ENCODE assay signal across 28 mouse cellular contexts in the genomic region with DNA sequence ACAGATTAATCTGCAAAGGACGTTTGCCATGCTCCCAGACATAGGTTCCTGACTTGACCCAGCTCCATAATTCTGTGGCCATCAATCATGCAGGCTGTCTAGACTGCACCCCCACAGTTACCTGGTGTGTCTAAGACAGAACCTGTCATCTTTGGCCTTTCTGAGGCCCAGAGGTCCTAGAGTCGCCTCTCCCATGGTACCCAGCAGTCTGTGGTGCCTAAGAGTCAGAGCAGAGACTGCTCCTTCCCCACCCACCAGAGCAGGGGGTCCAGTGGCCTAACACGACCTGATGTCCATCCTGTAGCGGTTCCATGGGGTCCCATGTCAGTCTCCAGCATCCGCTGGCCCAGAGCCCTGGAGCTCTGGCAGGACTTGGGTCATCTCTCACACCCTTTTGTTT. TPM values are rescaled to one million over a fixed set of nuclear protein-coding genes. Genes with fewer than 3 reads are reported as not detected.
DNase-seq lines count a peak whose midpoint lies in the region; ATAC-seq and TF ChIP-seq lines count a peak whose summit lies in the region.
"Had no signal": no experiment of that assay in that cellular context is flagged by ENCODE, and none has a peak within 500 bp of the region (broad histone marks: within the 10 kb centered on the region; RNA-seq: fewer than 3 reads in every experiment).

No protein-coding gene starts in this region.

- intact Hi-C loops in heart, postnatal 36 days (cut with DNase I), result no loop called here

- no peak for TF ChIP-seq CTCF in stomach, postnatal 0 days (IDR thresholded peaks at IDR 0.05; ENCODE audit: low read depth)

- no peak overlapping the region for H3K4me3 ChIP-seq in intestine, embryonic 15.5 days (replicated peaks)
- H3K4me3 ChIP-seq in intestine, embryonic 16.5 days (ENCODE audit: low read length), result no peak overlapping the region
- H3K4me3 ChIP-seq in lung, embryonic 15.5 days, result no peak overlapping the region
- H3K4me3 ChIP-seq in stomach, embryonic 14.5 days (ENCODE audit: low read depth, low read length), result no peak overlapping the region
- no peak overlapping the region for H3K4me3 ChIP-seq in stomach, postnatal 0 days (ENCODE audit: low read depth, low read length)
- H3K4me3 ChIP-seq: embryonic facial prominence, embryonic 12.5 days; erythroblast, embryonic 14.5 days; forebrain, embryonic 13.5 days; gastrocnemius, adult 2 months; hindbrain, embryonic 13.5 days; limb, embryonic 15.5 days; neural tube, embryonic 15.5 days had no signal

- H3K9me3 ChIP-seq in intestine, embryonic 15.5 days, result no peaks in the 10 kb centered on the region
- no peaks in the 10 kb centered on the region for H3K9me3 ChIP-seq in intestine, embryonic 16.5 days (ENCODE audit: control insufficient read depth, low read length)
- no peaks in the 10 kb centered on the region for H3K9me3 ChIP-seq in lung, embryonic 15.5 days
- no peaks in the 10 kb centered on the region for H3K9me3 ChIP-seq in stomach, embryonic 14.5 days (ENCODE audit: control insufficient read depth, low read depth, low read length)
- H3K9me3 ChIP-seq in stomach, postnatal 0 days (ENCODE audit: control insufficient read depth, low read length), result no peaks in the 10 kb centered on the region
- H3K9me3 ChIP-seq: embryonic facial prominence, embryonic 12.5 days; forebrain, embryonic 13.5 days; hindbrain, embryonic 13.5 days; limb, embryonic 15.5 days; neural tube, embryonic 15.5 days had no signal

- no peak for DNase-seq in lung, adult 18-20 months
- no peak for DNase-seq in stomach, postnatal 0 days (ENCODE audit: low spot score)
- DNase-seq in heart, postnatal 36 days, result no peak
- DNase-seq: adrenal gland, postnatal 36 days; cerebellum, postnatal 10 days; gastrocnemius, adult 2 months; kidney, adult 9 months; kidney, postnatal 4 days; lung, postnatal 10 days; right cerebral cortex, adult 18-20 months had no signal

- no peaks in the 10 kb centered on the region for H3K36me3 ChIP-seq in intestine, embryonic 15.5 days
- no peaks in the 10 kb centered on the region for H3K36me3 ChIP-seq in intestine, embryonic 16.5 days (ENCODE audit: control insufficient read depth, insufficient read depth, low read length)
- peaks cover 13% of the 10 kb centered on the region; the same call in 1 of the 2 replicates for H3K36me3 ChIP-seq in lung, embryonic 15.5 days
- H3K36me3 ChIP-seq in stomach, embryonic 14.5 days (ENCODE audit: control insufficient read depth, insufficient read depth, low read length), result peaks cover 3% of the 10 kb centered on the region
- H3K36me3 ChIP-seq in stomach, postnatal 0 days (ENCODE audit: control insufficient read depth, insufficient read depth, low read length), result no peaks in the 10 kb centered on the region
- H3K36me3 ChIP-seq: hindbrain, embryonic 13.5 days had no signal

- TF ChIP-seq EP300 in stomach, postnatal 0 days (optimal IDR thresholded peaks at IDR 0.05), result no peak

- no peak overlapping the region for H3K4me2 ChIP-seq in intestine, embryonic 15.5 days (replicated peaks)
- no peak overlapping the region for H3K4me2 ChIP-seq in intestine, embryonic 16.5 days (ENCODE audit: low read depth, low read length)
- H3K4me2 ChIP-seq in lung, embryonic 15.5 days, result no peak overlapping the region
- no peak overlapping the region for H3K4me2 ChIP-seq in stomach, embryonic 14.5 days (replicated peaks; ENCODE audit: low read depth, low read length)
- no peak overlapping the region for H3K4me2 ChIP-seq in stomach, postnatal 0 days (replicated peaks; ENCODE audit: low read depth)
- H3K4me2 ChIP-seq: embryonic facial prominence, embryonic 12.5 days; forebrain, embryonic 13.5 days; hindbrain, embryonic 13.5 days; limb, embryonic 15.5 days; neural tube, embryonic 15.5 days had no signal

- no peaks in the 10 kb centered on the region for H3K27me3 ChIP-seq in intestine, embryonic 15.5 days (replicated peaks)
- no peaks in the 10 kb centered on the region for H3K27me3 ChIP-seq in intestine, embryonic 16.5 days (replicated peaks; ENCODE audit: control insufficient read depth, insufficient read depth, low read length)
- no peaks in the 10 kb centered on the region for H3K27me3 ChIP-seq in lung, embryonic 15.5 days
- no peaks in the 10 kb centered on the region for H3K27me3 ChIP-seq in stomach, embryonic 14.5 days (ENCODE audit: control insufficient read depth, insufficient read depth, low read length)
- no peaks in the 10 kb centered on the region for H3K27me3 ChIP-seq in stomach, postnatal 0 days (ENCODE audit: control insufficient read depth, insufficient read depth, low read length)
- H3K27me3 ChIP-seq: embryonic facial prominence, embryonic 12.5 days; forebrain, embryonic 13.5 days; hindbrain, embryonic 13.5 days; limb, embryonic 15.5 days; neural tube, embryonic 15.5 days had no signal

- ATAC-seq in intestine, embryonic 15.5 days, result 0 out of 2 replicates have a peak, but pooled peaks have one; percentile 54
- no peak for ATAC-seq in intestine, embryonic 16.5 days
- ATAC-seq in lung, embryonic 15.5 days (ENCODE audit: borderline replicate concordance, extremely low read depth, low FRiP score, low TSS enrichment), result peak; percentile 64; the same call in 1 of the 2 replicates
- ATAC-seq in stomach, embryonic 14.5 days (ENCODE audit: insufficient number of reproducible peaks, insufficient read depth, low FRiP score, low read depth), result peak; percentile 42; the same call in 1 of the 2 replicates
- no peak for ATAC-seq in stomach, postnatal 0 days (ENCODE audit: low FRiP score, low TSS enrichment)
- ATAC-seq: forebrain, embryonic 13.5 days; inflammation-experienced regulatory T-cells, adult 6 months had no signal

- H3K27ac ChIP-seq in intestine, embryonic 15.5 days, result no peak overlapping the region
- H3K27ac ChIP-seq in intestine, embryonic 16.5 days (ENCODE audit: low read length), result no peak overlapping the region
- H3K27ac ChIP-seq in lung, embryonic 15.5 days, result no peak overlapping the region
- no peak overlapping the region for H3K27ac ChIP-seq in stomach, embryonic 14.5 days (ENCODE audit: low read length)
- H3K27ac ChIP-seq in stomach, postnatal 0 days (replicated peaks), result no peak overlapping the region
- H3K27ac ChIP-seq: embryonic facial prominence, embryonic 12.5 days; forebrain, embryonic 13.5 days; gastrocnemius, adult 2 months; hindbrain, embryonic 13.5 days; limb, embryonic 15.5 days; neural tube, embryonic 15.5 days had no signal

- no peaks in the 10 kb centered on the region for H3K4me1 ChIP-seq in intestine, embryonic 15.5 days (replicated peaks)
- no peaks in the 10 kb centered on the region for H3K4me1 ChIP-seq in intestine, embryonic 16.5 days (ENCODE audit: control insufficient read depth, insufficient read depth, low read length)
- no peaks in the 10 kb centered on the region for H3K4me1 ChIP-seq in lung, embryonic 15.5 days
- no peaks in the 10 kb centered on the region for H3K4me1 ChIP-seq in stomach, embryonic 14.5 days (ENCODE audit: control insufficient read depth, insufficient read depth, low read length)
- no peaks in the 10 kb centered on the region for H3K4me1 ChIP-seq in stomach, postnatal 0 days (replicated peaks; ENCODE audit: control insufficient read depth, insufficient read depth)
- H3K4me1 ChIP-seq: embryonic facial prominence, embryonic 12.5 days; forebrain, embryonic 13.5 days; hindbrain, embryonic 13.5 days; limb, embryonic 15.5 days; neural tube, embryonic 15.5 days had no signal

- no peak overlapping the region for H3K9ac ChIP-seq in intestine, embryonic 15.5 days
- no peak overlapping the region for H3K9ac ChIP-seq in intestine, embryonic 16.5 days (ENCODE audit: low read depth, low read length)
- no peak overlapping the region for H3K9ac ChIP-seq in lung, embryonic 15.5 days
- H3K9ac ChIP-seq in stomach, embryonic 14.5 days (replicated peaks; ENCODE audit: low read depth, low read length), result no peak overlapping the region
- H3K9ac ChIP-seq in stomach, postnatal 0 days (ENCODE audit: low read length), result no peak overlapping the region
- H3K9ac ChIP-seq: embryonic facial prominence, embryonic 12.5 days; forebrain, embryonic 13.5 days; hindbrain, embryonic 13.5 days; limb, embryonic 15.5 days; neural tube, embryonic 15.5 days had no signal

- 82% methylated on average over 5 of the region's 5 CpGs for WGBS in intestine, embryonic 15.5 days
- 68% methylated on average over 5 of the region's 5 CpGs for WGBS in intestine, embryonic 16.5 days
- WGBS in lung, embryonic 15.5 days, result 62% methylated on average over 5 of the region's 5 CpGs
- 74% methylated on average over 5 of the region's 5 CpGs for WGBS in stomach, embryonic 14.5 days
- WGBS in stomach, postnatal 0 days, result 70% methylated on average over 5 of the region's 5 CpGs

RNA-seq across cellular contexts. Expression of a gene that starts 34.2 kb away (rescaled TPM):
- polyA plus RNA-seq in intestine, embryonic 15.5 days (2015; fragmentation: Nextera tagmentation; extraction: Ambion mirVana), result 0.98 and 1.9 TPM in 2 replicates
- 1.1 TPM in 2 replicates for polyA plus RNA-seq in intestine, embryonic 16.5 days (2015; fragmentation: Nextera tagmentation; extraction: Ambion mirVana)
- not detected in 2 replicates for polyA plus RNA-seq in lung, embryonic 15.5 days (2015; fragmentation: Nextera tagmentation; extraction: Ambion mirVana)
- 0.17 TPM in 1 of 2 replicates, not detected in the other for polyA plus RNA-seq in stomach, embryonic 14.5 days (2014; fragmentation: Nextera tagmentation; extraction: Ambion mirVana)
- polyA plus RNA-seq in stomach, postnatal 0 days (2015; fragmentation: Nextera tagmentation; extraction: Ambion mirVana), result 55.0 and 59.3 TPM in 2 replicates
- total RNA-seq in heart, postnatal 36 days (2021), result not detected
- total RNA-seq: gastrocnemius, adult 2 months; gastrocnemius, postnatal 4 days; heart, adult 8-10 months; heart, postnatal 25 days; megakaryocyte, adult 5-6 weeks had no signal
- polyA plus RNA-seq: cortical plate, adult 2 months; embryonic facial prominence, embryonic 12.5 days; erythroblast, embryonic 14.5 days; forebrain, embryonic 13.5 days; frontal cortex, adult 2 months; heart, embryonic 14.5 days; hindbrain, embryonic 13.5 days; inflammation-experienced regulatory T-cells, adult 6 months; limb, embryonic 15.5 days; neural tube, embryonic 15.5 days had no signal

RNA-seq across cellular contexts. Expression of a gene that starts 41.9 kb away (rescaled TPM):
- 45.1 and 55.5 TPM in 2 replicates for polyA plus RNA-seq in intestine, embryonic 15.5 days (2015; fragmentation: Nextera tagmentation; extraction: Ambion mirVana)
- polyA plus RNA-seq in intestine, embryonic 16.5 days (2015; fragmentation: Nextera tagmentation; extraction: Ambion mirVana), result 29.6 and 37.8 TPM in 2 replicates
- polyA plus RNA-seq in lung, embryonic 15.5 days (2015; fragmentation: Nextera tagmentation; extraction: Ambion mirVana), result 50.8 and 51.7 TPM in 2 replicates
- 49.4 and 49.9 TPM in 2 replicates for polyA plus RNA-seq in stomach, embryonic 14.5 days (2014; fragmentation: Nextera tagmentation; extraction: Ambion mirVana)
- 13.7 and 14.3 TPM in 2 replicates for polyA plus RNA-seq in stomach, postnatal 0 days (2015; fragmentation: Nextera tagmentation; extraction: Ambion mirVana)
- total RNA-seq in heart, postnatal 36 days (2021), result 1 to 10 TPM in 1 of 2 experiments, under 1 TPM in 1; 0.84 to 2.0 TPM

Comparison
In these comparisons a context has a peak if more than half of its experiments do, and no peak if none do; other contexts are left out.
1. ATAC-seq: peak in intestine, embryonic 15.5 days (single experiment), lung, embryonic 15.5 days (single experiment) and stomach, embryonic 14.5 days (single experiment); none in intestine, embryonic 16.5 days (single experiment) and stomach, postnatal 0 days (single experiment).
2. RNA of a gene that starts 34.2 kb away (polyA plus RNA-seq): 55.0 to 59.3 TPM in stomach, postnatal 0 days; 0.98 to 1.9 TPM in intestine, embryonic 15.5 days, 1.1 TPM in intestine, embryonic 16.5 days, not detected in lung, embryonic 15.5 days and 0.17 TPM in stomach, embryonic 14.5 days; every median in the first group is over 10 times any median in the second.